Mouse (Mus musculus): ENCODE data around the gene Crhr2. TPM values are rescaled to one million over a fixed set of nuclear protein-coding genes. Genes with fewer than 3 reads are reported as not detected.

Crhr2 gene
- polyA plus RNA-seq, 1 experiment, result 0.15 TPM

DNA sequence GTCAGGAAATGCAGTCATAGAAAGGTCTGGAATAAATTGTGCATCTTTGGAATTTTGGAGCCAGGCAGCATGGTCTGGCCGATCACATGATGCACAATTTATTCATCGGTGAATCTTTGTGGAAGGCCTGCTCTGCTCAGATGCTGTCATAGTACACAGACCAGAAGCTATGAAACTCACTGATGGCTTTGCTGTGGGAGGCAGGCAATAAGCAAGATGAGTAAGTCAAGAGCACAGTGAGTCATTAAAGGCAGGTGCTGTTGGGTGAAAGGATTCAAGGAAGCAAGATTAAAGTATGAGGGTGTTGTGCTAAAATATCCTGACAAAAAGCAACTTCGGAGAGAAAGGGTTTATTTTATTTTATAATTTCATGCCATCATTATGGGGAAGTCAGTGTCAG lies 19.4 kb upstream of the Crhr2 start:
- H3K27ac ChIP-seq (ENCODE audit: control insufficient read depth, insufficient read depth, low read depth, low read length), result no peak overlapping the region
- H3K4me3 ChIP-seq (ENCODE audit: control insufficient read depth, low read depth, low read length), result no peak overlapping the region
- H3K27me3 ChIP-seq (ENCODE audit: control insufficient read depth, insufficient read depth, low read length), result no peaks in the 10 kb centered on the region
- H3K36me3 ChIP-seq (ENCODE audit: control insufficient read depth, insufficient read depth, low read length), result no peaks in the 10 kb centered on the region
- no peak for TF ChIP-seq POLR2A (IDR thresholded peaks at IDR 0.05; ENCODE audit: control insufficient read depth, low read depth, low read length)
- no peak for TF ChIP-seq CTCF (IDR thresholded peaks at IDR 0.05; ENCODE audit: control insufficient read depth, insufficient read depth, insufficient replicate concordance, low read depth, low read length)
- H3K4me1 ChIP-seq (ENCODE audit: control insufficient read depth, insufficient read depth, low read length), result no peaks in the 10 kb centered on the region

- Histone ChIP-seq H3K36me3 (ENCODE audit: control insufficient read depth, insufficient read depth, low read length) (no peaks in the 10 kb centered on the region), H3K27ac (ENCODE audit: control insufficient read depth, insufficient read depth, low read depth, low read length) (no peak overlapping the region), H3K4me3 (ENCODE audit: control insufficient read depth, low read depth, low read length) (no peak overlapping the region), H3K27me3 (ENCODE audit: control insufficient read depth, insufficient read depth, low read length) (no peaks in the 10 kb centered on the region), H3K4me1 (ENCODE audit: control insufficient read depth, insufficient read depth, low read length) (no peaks in the 10 kb centered on the region)
- TF ChIP-seq POLR2A (IDR thresholded peaks at IDR 0.05; ENCODE audit: control insufficient read depth, low read depth, low read length) (no peak), CTCF (IDR thresholded peaks at IDR 0.05; ENCODE audit: control insufficient read depth, insufficient read depth, insufficient replicate concordance, low read depth, low read length) (no peak)
Observed at GRCm38 (mm10) chr6:55146138-55146537, 13.3 kb upstream of the Crhr2 start.

DNA sequence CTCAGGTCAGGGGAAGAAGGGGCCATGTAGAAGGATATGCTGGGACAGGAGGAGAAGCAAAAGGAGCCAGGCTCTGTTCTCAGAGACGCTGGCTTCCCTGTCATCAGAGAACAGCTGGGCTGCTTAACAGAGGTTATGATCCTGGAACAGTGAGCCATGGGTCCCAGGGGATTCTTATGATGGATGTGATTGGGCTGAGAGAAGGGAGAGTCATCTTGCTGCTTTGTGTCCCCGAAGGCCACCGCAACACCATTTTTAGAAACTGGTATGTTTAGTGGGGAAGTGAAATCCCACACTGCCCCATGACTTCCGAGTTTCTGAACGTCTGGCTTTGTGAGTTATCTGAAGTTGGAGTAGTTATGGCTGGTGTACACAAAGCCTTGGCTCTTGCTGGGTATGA lies 12.5 kb upstream of the Crhr2 start:
- Histone ChIP-seq H3K27me3 (ENCODE audit: control insufficient read depth, insufficient read depth, low read length) (no peaks in the 10 kb centered on the region), H3K27ac (ENCODE audit: control insufficient read depth, insufficient read depth, low read depth, low read length) (no peak overlapping the region)
- no peak for TF ChIP-seq POLR2A (IDR thresholded peaks at IDR 0.05; ENCODE audit: control insufficient read depth, low read depth, low read length)
- no peak for TF ChIP-seq CTCF (IDR thresholded peaks at IDR 0.05; ENCODE audit: control insufficient read depth, insufficient read depth, insufficient replicate concordance, low read depth, low read length)

GRCm38 (mm10) chr6:55138343-55138742 lies 5.5 kb upstream of the Crhr2 start:
- no peaks in the 10 kb centered on the region for H3K4me1 ChIP-seq (ENCODE audit: control insufficient read depth, insufficient read depth, low read length)
- no peaks in the 10 kb centered on the region for H3K36me3 ChIP-seq (ENCODE audit: control insufficient read depth, insufficient read depth, low read length)
- no peak for TF ChIP-seq CTCF (IDR thresholded peaks at IDR 0.05; ENCODE audit: control insufficient read depth, insufficient read depth, insufficient replicate concordance, low read depth, low read length)
- TF ChIP-seq POLR2A (IDR thresholded peaks at IDR 0.05; ENCODE audit: control insufficient read depth, low read depth, low read length), result no peak
- no peaks in the 10 kb centered on the region for H3K27me3 ChIP-seq (ENCODE audit: control insufficient read depth, insufficient read depth, low read length)
- H3K4me3 ChIP-seq (ENCODE audit: control insufficient read depth, low read depth, low read length), result no peak overlapping the region
- H3K27ac ChIP-seq (ENCODE audit: control insufficient read depth, insufficient read depth, low read depth, low read length), result no peak overlapping the region

More for the DNA sequence above, 12.5 kb upstream of the Crhr2 start:
- Histone ChIP-seq H3K36me3 (ENCODE audit: control insufficient read depth, insufficient read depth, low read length) (no peaks in the 10 kb centered on the region), H3K4me1 (ENCODE audit: control insufficient read depth, insufficient read depth, low read length) (no peaks in the 10 kb centered on the region), H3K4me3 (ENCODE audit: control insufficient read depth, low read depth, low read length) (no peak overlapping the region)

GRCm38 (mm10) chr6:55133425-55133824 lies 609 bp upstream of the Crhr2 start:
- TF ChIP-seq CTCF (IDR thresholded peaks at IDR 0.05; ENCODE audit: control insufficient read depth, insufficient read depth, insufficient replicate concordance, low read depth, low read length), result no peak
- no peak for TF ChIP-seq POLR2A (IDR thresholded peaks at IDR 0.05; ENCODE audit: control insufficient read depth, low read depth, low read length)
- H3K4me1 ChIP-seq (ENCODE audit: control insufficient read depth, insufficient read depth, low read length), result no peaks in the 10 kb centered on the region
- no peak overlapping the region for H3K4me3 ChIP-seq (ENCODE audit: control insufficient read depth, low read depth, low read length)
- H3K27ac ChIP-seq (ENCODE audit: control insufficient read depth, insufficient read depth, low read depth, low read length), result no peak overlapping the region
- no peaks in the 10 kb centered on the region for H3K36me3 ChIP-seq (ENCODE audit: control insufficient read depth, insufficient read depth, low read length)
- no peaks in the 10 kb centered on the region for H3K27me3 ChIP-seq (ENCODE audit: control insufficient read depth, insufficient read depth, low read length)

- TF ChIP-seq POLR2A (IDR thresholded peaks at IDR 0.05; ENCODE audit: control insufficient read depth, low read depth, low read length) (no peak), CTCF (IDR thresholded peaks at IDR 0.05; ENCODE audit: control insufficient read depth, insufficient read depth, insufficient replicate concordance, low read depth, low read length) (no peak)
- H3K36me3 ChIP-seq (ENCODE audit: control insufficient read depth, insufficient read depth, low read length), result no peaks in the 10 kb centered on the region
- H3K4me3 ChIP-seq (ENCODE audit: control insufficient read depth, low read depth, low read length), result no peak overlapping the region
- no peaks in the 10 kb centered on the region for H3K4me1 ChIP-seq (ENCODE audit: control insufficient read depth, insufficient read depth, low read length)
- H3K27me3 ChIP-seq (ENCODE audit: control insufficient read depth, insufficient read depth, low read length), result no peaks in the 10 kb centered on the region
- H3K27ac ChIP-seq (ENCODE audit: control insufficient read depth, insufficient read depth, low read depth, low read length), result no peak overlapping the region
Observed at GRCm38 (mm10) chr6:55131301-55131700, 1.5 kb downstream of the Crhr2 start.

GRCm38 (mm10) chr6:55130631-55131030 lies 2.2 kb downstream of the Crhr2 start:
- Histone ChIP-seq H3K4me1 (ENCODE audit: control insufficient read depth, insufficient read depth, low read length) (no peaks in the 10 kb centered on the region), H3K36me3 (ENCODE audit: control insufficient read depth, insufficient read depth, low read length) (no peaks in the 10 kb centered on the region), H3K27ac (ENCODE audit: control insufficient read depth, insufficient read depth, low read depth, low read length) (no peak overlapping the region), H3K4me3 (ENCODE audit: control insufficient read depth, low read depth, low read length) (no peak overlapping the region), H3K27me3 (ENCODE audit: control insufficient read depth, insufficient read depth, low read length) (no peaks in the 10 kb centered on the region)
- TF ChIP-seq POLR2A (IDR thresholded peaks at IDR 0.05; ENCODE audit: control insufficient read depth, low read depth, low read length) (no peak), CTCF (IDR thresholded peaks at IDR 0.05; ENCODE audit: control insufficient read depth, insufficient read depth, insufficient replicate concordance, low read depth, low read length) (no peak)

GRCm38 (mm10) chr6:55128391-55128790 lies 4.4 kb downstream of the Crhr2 start:
- H3K27ac ChIP-seq (ENCODE audit: control insufficient read depth, insufficient read depth, low read depth, low read length), result no peak overlapping the region

More at GRCm38 (mm10) chr6:55128391-55128790, 4.4 kb downstream of the Crhr2 start:
- H3K4me3 ChIP-seq (ENCODE audit: control insufficient read depth, low read depth, low read length), result no peak overlapping the region
- TF ChIP-seq POLR2A (IDR thresholded peaks at IDR 0.05; ENCODE audit: control insufficient read depth, low read depth, low read length), result no peak
- TF ChIP-seq CTCF (IDR thresholded peaks at IDR 0.05; ENCODE audit: control insufficient read depth, insufficient read depth, insufficient replicate concordance, low read depth, low read length), result no peak
- no peaks in the 10 kb centered on the region for H3K36me3 ChIP-seq (ENCODE audit: control insufficient read depth, insufficient read depth, low read length)
- no peaks in the 10 kb centered on the region for H3K4me1 ChIP-seq (ENCODE audit: control insufficient read depth, insufficient read depth, low read length)
- no peaks in the 10 kb centered on the region for H3K27me3 ChIP-seq (ENCODE audit: control insufficient read depth, insufficient read depth, low read length)

Data from testis, adult 2 months (tissue).